Mouse (Mus musculus): ENCODE data around the gene Ankrd33b.
A peak's percentile ranks its signal among the peaks of the same experiment; 100 is the strongest.

DNA sequence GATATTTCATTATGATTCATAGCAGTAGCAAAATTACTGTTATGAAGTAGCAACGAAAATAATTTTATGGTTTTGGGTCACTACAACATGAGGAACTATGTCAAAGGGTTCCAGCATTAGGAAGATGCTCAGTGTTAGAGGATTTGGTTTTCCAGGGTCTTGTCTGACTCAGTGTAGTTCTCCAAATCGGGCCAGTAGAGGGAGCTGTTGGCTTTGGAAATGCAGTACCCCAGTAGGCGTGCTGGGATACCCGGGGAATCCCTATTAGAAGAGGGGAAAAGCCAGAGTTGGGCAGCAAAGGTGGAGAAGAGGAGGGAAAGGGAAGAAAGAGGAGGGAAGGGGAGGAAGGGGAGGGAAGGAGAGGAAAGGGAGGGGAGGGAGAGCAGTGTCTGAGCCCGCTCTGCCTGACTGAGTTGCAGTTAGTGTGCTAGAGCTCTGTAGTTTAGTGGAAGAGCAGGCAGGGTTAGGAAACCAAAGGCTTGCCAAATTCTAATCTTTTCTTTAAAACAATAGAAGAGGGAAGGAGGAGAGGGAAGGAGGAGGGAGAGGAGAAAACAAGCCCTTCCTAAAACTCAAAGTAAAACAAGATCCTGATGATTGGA, 51.8 kb downstream of the Ankrd33b start:
- no peak for TF ChIP-seq POLR2A (IDR thresholded peaks at IDR 0.05; ENCODE audit: low read depth, low read length)
- peak; percentile 63; the same call in 1 of the 2 replicates for TF ChIP-seq CTCF (IDR thresholded peaks at IDR 0.05; ENCODE audit: extremely low read depth, insufficient read length, insufficient replicate concordance, low read depth, low read length)

Measured in small intestine, adult 2 months (tissue).